Mouse (Mus musculus): ENCODE results near the gene Vgll3. TPM values are rescaled to one million over a fixed set of nuclear protein-coding genes. Genes with fewer than 3 reads are reported as not detected.

Vgll3 gene
- polyA plus RNA-seq (2015; fragmentation: Nextera tagmentation; extraction: Ambion mirVana): 2.6 and 2.7 TPM in 2 replicates

DNA sequence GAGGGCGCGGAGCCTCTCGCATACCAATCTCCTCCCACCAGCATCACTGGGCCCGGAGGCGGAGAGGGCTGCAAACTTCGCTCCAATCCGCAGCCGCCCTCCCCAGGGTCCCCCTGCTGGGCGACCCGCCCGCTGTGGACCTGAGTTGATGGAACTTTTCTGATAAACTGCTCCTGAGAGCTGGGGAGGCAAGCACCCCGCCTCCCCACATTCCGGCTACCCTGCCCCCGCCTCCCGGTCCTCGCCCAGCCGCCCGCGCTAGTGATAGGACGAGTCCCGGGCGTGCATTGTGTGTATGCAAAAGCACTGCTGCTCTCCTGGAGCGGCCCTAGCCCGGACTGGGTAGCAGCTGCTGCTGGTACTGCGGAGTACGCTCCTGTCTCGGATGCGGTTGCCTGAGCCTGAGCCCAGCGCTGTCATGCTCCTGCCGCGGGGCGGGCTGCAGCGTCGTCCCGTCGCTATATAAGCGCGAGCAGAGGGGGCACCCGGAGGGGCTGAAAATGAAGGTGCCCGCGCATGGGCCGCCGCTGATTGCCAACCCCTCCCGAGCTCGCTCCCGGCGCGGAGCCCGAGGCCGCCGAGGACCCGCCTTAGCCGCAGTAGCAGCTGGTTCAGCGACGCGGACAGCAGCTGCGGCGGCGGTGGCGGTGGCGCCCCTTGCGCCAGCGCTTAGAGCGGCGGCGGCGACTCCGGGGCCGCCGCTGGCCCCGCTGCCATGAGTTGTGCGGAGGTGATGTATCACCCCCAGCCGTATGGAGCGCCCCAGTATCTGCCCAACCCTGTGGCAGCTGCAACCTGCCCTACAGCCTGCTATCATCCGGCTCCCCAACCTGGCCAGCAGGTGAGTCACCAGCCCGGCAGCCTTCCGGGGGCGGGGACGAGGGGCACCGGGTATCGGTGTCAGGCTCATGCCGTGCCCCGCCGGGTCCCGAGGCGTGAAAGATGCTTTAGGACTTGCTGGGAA, at the start of gene Vgll3:
Gene Vgll3 (plus strand): TSS at position 340 of the 964 bp plus-strand sequence.
- ATAC-seq (ENCODE audit: borderline replicate concordance, extremely low read depth, low FRiP score, low TSS enrichment): peak; percentile 96
- WGBS: under 1% methylated on average over 85 of the region's 86 CpGs
- Histone ChIP-seq H3K4me1 (0 out of 2 replicates have a peak, but pooled peaks cover 3% of the 10 kb centered on the region), H3K4me3 (peak within 1 kb of the TSS; percentile 53), H3K27me3 (peaks cover 5% of the 10 kb centered on the region), H3K9me3 (0 out of 2 replicates have a peak, but pooled peaks cover 4% of the 10 kb centered on the region), H3K27ac (peak within 1 kb of the TSS; percentile 50), H3K9ac (peak within 1 kb of the TSS; percentile 13; the same call in 1 of the 2 replicates), H3K4me2 (peak within 1 kb of the TSS; percentile 88), H3K36me3 (no peaks in the 10 kb centered on the region)

DNA sequence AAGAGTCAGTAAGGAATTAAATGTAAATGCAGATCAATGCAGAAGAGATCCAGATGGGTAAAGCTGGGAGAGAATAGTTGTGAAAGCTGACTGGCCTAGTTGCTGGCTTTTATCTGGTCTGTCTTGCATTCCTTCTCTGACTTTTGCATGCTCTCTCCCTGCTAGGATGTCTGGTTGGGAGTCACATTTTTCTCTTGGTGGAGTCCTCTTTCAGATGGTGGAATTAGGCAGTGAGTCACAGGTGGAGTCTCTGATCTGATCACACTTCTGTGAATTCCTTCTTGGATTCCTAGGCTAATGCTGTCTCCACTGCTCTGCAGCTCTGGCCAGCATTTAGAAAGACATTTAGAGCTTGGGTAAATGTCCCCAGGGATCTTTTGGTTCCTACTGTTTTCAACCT, 49.1 kb upstream of the Vgll3 start:
- no peak for ATAC-seq (ENCODE audit: borderline replicate concordance, extremely low read depth, low FRiP score, low TSS enrichment)
- Histone ChIP-seq H3K9ac (no peak overlapping the region), H3K4me2 (no peak overlapping the region), H3K27ac (no peak overlapping the region), H3K4me3 (no peak overlapping the region), H3K4me1 (no peaks in the 10 kb centered on the region), H3K9me3 (no peaks in the 10 kb centered on the region), H3K27me3 (no peaks in the 10 kb centered on the region), H3K36me3 (no peaks in the 10 kb centered on the region)

DNA sequence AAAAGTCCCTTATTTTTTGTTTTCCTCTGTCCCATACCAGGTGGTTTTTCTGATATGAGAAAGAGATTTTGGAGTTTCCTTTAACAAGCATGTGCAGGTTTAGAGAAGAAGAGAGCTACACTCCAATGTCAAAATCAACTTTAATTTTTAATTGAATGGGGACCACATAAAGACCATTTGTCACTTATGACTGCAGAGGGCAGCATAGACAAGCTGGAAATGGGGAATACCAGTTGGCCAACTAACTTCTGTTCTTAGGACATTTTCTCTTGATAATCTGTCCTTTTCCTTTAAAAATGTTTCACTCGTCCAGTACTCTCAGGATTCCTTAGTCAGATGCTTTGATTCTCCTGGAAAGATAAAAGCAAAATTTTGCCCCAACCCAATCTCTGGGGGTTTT, 29.1 kb upstream of the Vgll3 start:
- H3K9me3 ChIP-seq: no peaks in the 10 kb centered on the region
- H3K36me3 ChIP-seq: no peaks in the 10 kb centered on the region
- no peak for ATAC-seq (ENCODE audit: borderline replicate concordance, extremely low read depth, low FRiP score, low TSS enrichment)
- no peaks in the 10 kb centered on the region for H3K27me3 ChIP-seq
- WGBS: 33% methylated on average over 1 of the region's 1 CpGs
- no peak overlapping the region for H3K4me2 ChIP-seq
- H3K27ac ChIP-seq: no peak overlapping the region
- no peaks in the 10 kb centered on the region for H3K4me1 ChIP-seq
- no peak overlapping the region for H3K4me3 ChIP-seq
- no peak overlapping the region for H3K9ac ChIP-seq

- peaks cover 5% of the 10 kb centered on the region for H3K27me3 ChIP-seq
- no peaks in the 10 kb centered on the region for H3K36me3 ChIP-seq
- peak overlapping the region; percentile 88 for H3K4me2 ChIP-seq
- ATAC-seq (ENCODE audit: borderline replicate concordance, extremely low read depth, low FRiP score, low TSS enrichment): no peak
- 0 out of 2 replicates have a peak, but pooled peaks cover 3% of the 10 kb centered on the region for H3K4me1 ChIP-seq
- no peak overlapping the region for H3K9ac ChIP-seq
- 0 out of 2 replicates have a peak, but pooled peaks cover 4% of the 10 kb centered on the region for H3K9me3 ChIP-seq
- H3K4me3 ChIP-seq: peak overlapping the region; percentile 53
- H3K27ac ChIP-seq: no peak overlapping the region
- WGBS: 25% methylated on average over 3 of the region's 3 CpGs
Measured at GRCm38 (mm10) chr16:65816059-65816458, 1.0 kb downstream of the Vgll3 start.

- no peak for ATAC-seq (ENCODE audit: borderline replicate concordance, extremely low read depth, low FRiP score, low TSS enrichment)
- H3K27me3 ChIP-seq: peaks cover 5% of the 10 kb centered on the region
- H3K4me3 ChIP-seq: no peak overlapping the region
- WGBS: 49% methylated on average over 8 of the region's 8 CpGs
- H3K9me3 ChIP-seq: no peaks in the 10 kb centered on the region
- H3K4me2 ChIP-seq: no peak overlapping the region
- no peaks in the 10 kb centered on the region for H3K36me3 ChIP-seq
- 0 out of 2 replicates have a peak, but pooled peaks cover 3% of the 10 kb centered on the region for H3K4me1 ChIP-seq
- no peak overlapping the region for H3K27ac ChIP-seq
- no peak overlapping the region for H3K9ac ChIP-seq
Measured at GRCm38 (mm10) chr16:65818779-65819178, 3.7 kb downstream of the Vgll3 start.

DNA sequence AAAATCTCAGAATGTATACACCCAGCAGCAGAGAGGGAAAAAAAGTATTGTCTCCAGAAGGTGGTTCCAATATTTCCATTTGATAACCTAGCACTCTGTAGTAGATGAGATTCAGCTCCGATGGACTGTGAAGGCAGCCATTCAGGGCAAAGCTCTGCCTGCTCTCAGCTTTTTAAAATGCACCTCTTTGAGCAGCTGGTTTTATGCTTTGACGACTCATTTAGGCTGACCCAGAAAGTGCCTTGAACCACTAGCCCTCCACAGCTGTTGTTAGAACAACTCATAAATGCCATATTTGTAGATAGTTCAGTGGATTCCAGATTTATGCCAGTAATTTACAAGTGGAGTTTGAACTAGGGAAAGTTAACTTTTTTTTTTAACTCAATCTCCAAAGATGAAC, 5.7 kb downstream of the Vgll3 start:
- Histone ChIP-seq H3K4me1 (0 out of 2 replicates have a peak, but pooled peaks cover 3% of the 10 kb centered on the region), H3K9me3 (no peaks in the 10 kb centered on the region), H3K27me3 (peaks cover 5% of the 10 kb centered on the region), H3K4me2 (no peak overlapping the region), H3K27ac (no peak overlapping the region), H3K4me3 (no peak overlapping the region), H3K36me3 (no peaks in the 10 kb centered on the region), H3K9ac (no peak overlapping the region)
- no peak for ATAC-seq (ENCODE audit: borderline replicate concordance, extremely low read depth, low FRiP score, low TSS enrichment)
- whole genome bisulfite sequencing: 47% methylated on average over 2 of the region's 2 CpGs

GRCm38 (mm10) chr16:65823721-65824120, 8.7 kb downstream of the Vgll3 start:
- WGBS: 81% methylated on average over 6 of the region's 6 CpGs
- Histone ChIP-seq H3K4me3 (no peak overlapping the region), H3K9ac (no peak overlapping the region), H3K27me3 (no peaks in the 10 kb centered on the region), H3K9me3 (no peaks in the 10 kb centered on the region), H3K4me1 (0 out of 2 replicates have a peak, but pooled peaks cover under 1% of the 10 kb centered on the region), H3K27ac (no peak overlapping the region), H3K4me2 (no peak overlapping the region), H3K36me3 (no peaks in the 10 kb centered on the region)
- no peak for ATAC-seq (ENCODE audit: borderline replicate concordance, extremely low read depth, low FRiP score, low TSS enrichment)

DNA sequence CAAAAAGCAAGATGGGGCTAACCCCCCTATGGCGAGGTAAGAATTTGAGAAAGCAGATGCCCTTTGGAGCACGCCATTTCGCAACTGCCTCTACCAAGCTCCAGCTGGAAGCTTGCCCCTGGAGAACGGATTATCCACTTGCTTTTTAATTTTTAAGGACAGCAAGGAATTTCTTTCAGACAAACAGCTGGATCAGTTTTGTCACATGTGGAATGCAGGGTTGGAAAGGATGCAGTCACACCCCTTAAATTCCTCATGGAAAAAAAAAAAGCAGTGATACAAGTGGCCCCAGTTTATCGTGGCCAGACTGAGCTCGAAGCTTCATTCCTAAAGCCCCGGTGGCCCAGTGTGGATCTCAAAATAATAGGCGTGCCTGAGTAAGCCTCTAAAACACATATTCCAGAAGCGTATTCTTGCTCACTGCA, 13.1 kb downstream of the Vgll3 start:
- Histone ChIP-seq H3K4me3 (no peak overlapping the region), H3K27me3 (no peaks in the 10 kb centered on the region), H3K27ac (no peak overlapping the region), H3K36me3 (no peaks in the 10 kb centered on the region), H3K4me1 (no peaks in the 10 kb centered on the region), H3K9me3 (no peaks in the 10 kb centered on the region), H3K9ac (no peak overlapping the region), H3K4me2 (no peak overlapping the region; the same call in 1 of the 2 replicates)
- peak; percentile 72 for ATAC-seq (ENCODE audit: borderline replicate concordance, extremely low read depth, low FRiP score, low TSS enrichment)
- 58% methylated on average over 9 of the region's 9 CpGs for WGBS

- ATAC-seq (ENCODE audit: borderline replicate concordance, extremely low read depth, low FRiP score, low TSS enrichment): no peak
- Histone ChIP-seq H3K9ac (no peak overlapping the region), H3K4me3 (no peak overlapping the region), H3K27me3 (no peaks in the 10 kb centered on the region), H3K4me1 (no peaks in the 10 kb centered on the region), H3K4me2 (no peak overlapping the region), H3K9me3 (no peaks in the 10 kb centered on the region), H3K27ac (no peak overlapping the region), H3K36me3 (no peaks in the 10 kb centered on the region)
- WGBS: 75% methylated on average over 6 of the region's 6 CpGs
Measured at GRCm38 (mm10) chr16:65829096-65829495, 14.0 kb downstream of the Vgll3 start.

- H3K27me3 ChIP-seq: no peaks in the 10 kb centered on the region
- no peak overlapping the region for H3K9ac ChIP-seq
- H3K27ac ChIP-seq: no peak overlapping the region
- no peaks in the 10 kb centered on the region for H3K9me3 ChIP-seq
- H3K36me3 ChIP-seq: no peaks in the 10 kb centered on the region
- H3K4me1 ChIP-seq: no peaks in the 10 kb centered on the region
- ATAC-seq (ENCODE audit: borderline replicate concordance, extremely low read depth, low FRiP score, low TSS enrichment): no peak
- no peak overlapping the region for H3K4me2 ChIP-seq
- no peak overlapping the region for H3K4me3 ChIP-seq
- WGBS: 78% methylated on average over 3 of the region's 3 CpGs
Measured at GRCm38 (mm10) chr16:65834721-65835120, 19.7 kb downstream of the Vgll3 start.

DNA sequence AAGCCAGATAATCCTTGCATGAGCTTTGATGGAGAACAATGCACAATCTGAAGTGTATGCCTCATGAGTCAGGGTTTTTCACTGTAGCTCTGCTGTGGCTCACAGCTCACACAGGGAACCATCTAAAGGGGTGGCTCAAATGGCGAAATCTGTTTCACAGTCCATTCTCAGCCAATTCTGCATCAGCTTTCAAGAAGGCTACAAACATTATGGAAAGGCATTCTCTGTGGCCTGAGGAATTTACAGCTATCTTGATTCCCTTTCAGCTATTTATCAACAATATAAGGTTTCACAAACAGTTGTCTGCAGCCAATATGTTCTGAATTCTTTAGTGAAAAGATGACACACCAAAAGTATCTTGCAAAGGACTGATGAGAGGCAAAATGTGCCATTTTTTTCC, 35.1 kb downstream of the Vgll3 start:
- H3K4me1 ChIP-seq: no peaks in the 10 kb centered on the region
- no peaks in the 10 kb centered on the region for H3K9me3 ChIP-seq
- H3K27ac ChIP-seq: no peak overlapping the region
- no peak for ATAC-seq (ENCODE audit: borderline replicate concordance, extremely low read depth, low FRiP score, low TSS enrichment)
- H3K36me3 ChIP-seq: no peaks in the 10 kb centered on the region
- WGBS: 63% methylated on average over 1 of the region's 1 CpGs
- no peak overlapping the region for H3K4me2 ChIP-seq
- H3K27me3 ChIP-seq: no peaks in the 10 kb centered on the region
- no peak overlapping the region for H3K4me3 ChIP-seq
- no peak overlapping the region for H3K9ac ChIP-seq

DNA sequence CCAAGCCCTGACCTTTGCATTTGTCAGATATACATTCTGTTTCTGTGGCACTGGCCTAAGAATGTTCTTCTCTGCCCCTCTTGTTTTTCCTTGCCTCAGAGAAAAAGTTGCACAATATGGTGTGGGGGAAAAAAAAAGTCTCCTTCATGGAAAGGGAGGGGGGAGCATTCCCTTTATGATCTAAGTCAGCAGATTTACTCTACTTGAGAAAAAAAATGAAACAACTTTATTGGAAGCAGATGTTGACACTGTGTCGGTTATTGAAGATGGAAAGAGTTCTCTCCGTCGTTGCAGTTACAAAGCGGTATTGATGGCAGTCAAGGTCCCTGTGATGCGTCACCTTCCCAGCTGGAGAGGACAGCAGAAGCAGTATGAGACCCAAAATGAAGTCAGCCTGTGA, 49.4 kb downstream of the Vgll3 start:
- peak; percentile 39; the same call in 1 of the 2 replicates for ATAC-seq (ENCODE audit: borderline replicate concordance, extremely low read depth, low FRiP score, low TSS enrichment)
- Histone ChIP-seq H3K36me3 (no peaks in the 10 kb centered on the region), H3K4me1 (no peaks in the 10 kb centered on the region), H3K9ac (no peak overlapping the region), H3K4me2 (no peak overlapping the region), H3K4me3 (no peak overlapping the region), H3K27ac (no peak overlapping the region), H3K9me3 (no peaks in the 10 kb centered on the region), H3K27me3 (no peaks in the 10 kb centered on the region)
- 49% methylated on average over 5 of the region's 5 CpGs for WGBS

All from lung, embryonic 15.5 days (tissue).